Mouse (Mus musculus) testis, adult 2 months (tissue): Measurements from ENCODE around the gene Tmem169. TPM values are rescaled to one million over a fixed set of nuclear protein-coding genes. Genes with fewer than 3 reads are reported as not detected.
A peak's percentile ranks its signal among the peaks of the same experiment; 100 is the strongest.
"Not testable (repeated sequence)": the region's sequence is repeated elsewhere in the genome, so short reads cannot be mapped to it uniquely, and the experiment has no call there.

Experiments used
- H3K27ac ChIP-seq: fragments of 200-500 bp; 2 replicates; pipeline ENCODE4 v1.5.1; 2012; ENCODE audit warnings: low read depth, low read length; ENCODE audit not compliant: control insufficient read depth, insufficient read depth
- H3K27me3 ChIP-seq: fragments of 200-500 bp; 2 replicates; pipeline ENCODE4 v1.6.1; 2012; ENCODE audit warnings: mild to moderate bottlenecking, low read length, moderate library complexity; ENCODE audit not compliant: control insufficient read depth, insufficient read depth
- H3K36me3 ChIP-seq: fragments of 200-500 bp; 2 replicates; pipeline ENCODE4 v1.6.1; 2012; ENCODE audit warnings: mild to moderate bottlenecking, low read length; ENCODE audit not compliant: control insufficient read depth, insufficient read depth
- H3K4me1 ChIP-seq: fragments of 200-500 bp; 2 replicates; pipeline ENCODE4 v1.6.1; 2012; ENCODE audit warnings: low read length; ENCODE audit not compliant: control insufficient read depth, insufficient read depth
- H3K4me3 ChIP-seq: fragments of 200-500 bp; 2 replicates; pipeline ENCODE4 v1.5.1; 2012; ENCODE audit warnings: low read depth, mild to moderate bottlenecking, low read length, moderate library complexity, mixed read lengths; ENCODE audit not compliant: control insufficient read depth
- CTCF ChIP-seq: fragments of 200-500 bp; IDR thresholded peaks from 2 replicates; pipeline ENCODE4 v1.5.1; 2012; ENCODE audit warnings: low read depth, mild to moderate bottlenecking, inconsistent platforms, low read length, moderate library complexity; ENCODE audit not compliant: control insufficient read depth, insufficient read depth, insufficient replicate concordance
- POLR2A ChIP-seq: fragments of 200-500 bp; IDR thresholded peaks from 2 replicates; pipeline ENCODE4 v1.6.1; 2012; ENCODE audit warnings: low read depth, mild to moderate bottlenecking, inconsistent platforms, low read length, moderate library complexity; ENCODE audit not compliant: control insufficient read depth
- polyA plus RNA-seq: library from polyadenylated mRNA; depleted of rRNA; stranded (reverse); fragments of >200 nt; gene quantifications from 2 replicates; pipeline ENCODE4 v1.2.3, GENCODE M21; 2012

The Tmem169 gene
- polyA plus RNA-seq, 1 experiment: 0.17 TPM

DNA sequence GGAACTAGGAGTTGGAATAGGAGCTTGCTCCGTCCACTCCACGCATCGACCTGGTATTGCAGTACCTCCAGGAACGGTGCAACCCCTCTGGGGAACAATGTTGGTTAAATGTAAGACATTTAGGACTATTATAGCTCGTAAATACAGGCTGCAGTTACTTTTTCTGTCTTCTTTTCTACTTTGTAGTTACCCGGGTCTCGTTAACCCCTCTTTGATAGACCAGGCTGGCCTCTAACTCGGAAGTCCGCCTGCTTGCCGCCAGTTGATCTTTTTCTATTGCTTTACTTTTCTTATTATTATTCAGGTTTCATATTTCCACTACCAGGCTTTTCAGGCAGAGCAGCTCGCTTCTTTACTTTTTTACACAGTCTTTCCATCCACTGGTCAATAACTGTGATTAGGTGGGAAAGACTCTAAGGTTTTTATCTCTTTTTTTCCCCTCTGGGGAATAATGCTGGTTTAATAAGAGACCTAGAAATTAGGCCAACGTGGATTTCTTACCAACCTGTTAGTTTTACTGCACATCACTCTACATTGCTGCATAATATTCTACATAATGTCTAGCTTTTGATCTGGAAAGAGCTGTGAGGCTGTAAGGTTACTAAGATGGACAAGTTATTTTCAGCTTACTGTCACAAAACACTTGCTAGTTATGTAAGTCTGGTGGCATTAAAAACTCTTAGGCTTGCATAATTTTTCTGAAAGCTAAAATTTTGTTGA is 39.7 kb upstream of the Tmem169 start:
- Histone ChIP-seq H3K4me1 (no peaks in the 10 kb centered on the region; the same call in 1 of the 2 replicates), H3K27me3 (no peaks in the 10 kb centered on the region), H3K27ac (peak overlapping the region; percentile 52; the same call in 1 of the 2 replicates), H3K36me3 (no peaks in the 10 kb centered on the region), H3K4me3 (peak overlapping the region; percentile 91)
- TF ChIP-seq POLR2A: 0 out of 2 replicates have a peak, but pooled peaks have one; percentile 3
- no peak for TF ChIP-seq CTCF

DNA sequence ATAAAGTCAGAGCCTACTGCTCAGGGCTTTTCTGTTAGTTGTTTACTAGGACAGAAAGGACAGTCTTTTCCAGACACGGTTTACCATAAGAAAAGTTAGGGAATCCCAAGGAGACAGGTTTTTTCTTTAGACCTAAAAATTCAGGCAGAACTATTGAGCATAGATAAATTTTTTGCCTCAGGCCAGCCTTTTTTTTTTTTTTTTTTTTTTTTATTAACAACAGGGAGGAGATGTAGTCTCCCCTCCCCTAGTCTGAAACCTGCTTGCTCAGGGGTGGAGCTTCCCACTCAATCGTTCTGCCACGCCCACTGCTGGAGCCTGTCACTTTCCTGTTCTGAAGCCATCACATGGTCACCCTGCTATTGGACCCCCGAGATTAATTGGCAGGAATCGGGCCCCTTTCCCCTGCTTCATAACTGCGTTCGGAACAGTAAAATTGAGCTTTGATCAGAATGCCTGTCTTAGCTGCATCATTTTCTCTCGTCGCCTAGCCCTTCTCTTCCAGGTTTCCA is 35.9 kb upstream of the Tmem169 start:
- not testable (repeated sequence) for H3K27ac ChIP-seq, H3K4me3 ChIP-seq, H3K27me3 ChIP-seq

DNA sequence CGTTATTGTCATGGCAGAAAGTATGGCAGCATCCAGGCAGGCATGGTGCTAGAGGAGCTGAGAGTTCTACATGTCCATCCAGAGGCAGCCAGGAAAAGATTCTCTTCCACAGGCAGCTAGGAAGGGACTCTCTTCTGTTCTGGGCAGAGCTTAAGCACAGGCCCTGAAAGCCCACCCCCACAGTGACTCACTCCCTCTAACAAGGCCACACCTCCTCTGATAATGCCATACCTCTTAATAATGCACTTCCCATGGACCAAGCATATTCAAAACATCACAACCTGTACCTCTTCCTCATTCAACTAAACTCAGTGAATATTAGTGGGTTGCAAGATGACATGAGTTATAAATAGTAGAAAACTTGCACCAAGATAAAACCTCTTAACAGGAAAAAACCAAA is 32.4 kb upstream of the Tmem169 start:
- Histone ChIP-seq H3K4me3 (no peak overlapping the region), H3K27me3 (no peaks in the 10 kb centered on the region), H3K4me1 (peaks cover 10% of the 10 kb centered on the region), H3K36me3 (no peaks in the 10 kb centered on the region), H3K27ac (no peak overlapping the region)
- no peak for TF ChIP-seq CTCF
- TF ChIP-seq POLR2A: no peak

More for the DNA sequence above, 35.9 kb upstream of the Tmem169 start:
- H3K36me3 ChIP-seq, H3K4me1 ChIP-seq: not testable (repeated sequence)

DNA sequence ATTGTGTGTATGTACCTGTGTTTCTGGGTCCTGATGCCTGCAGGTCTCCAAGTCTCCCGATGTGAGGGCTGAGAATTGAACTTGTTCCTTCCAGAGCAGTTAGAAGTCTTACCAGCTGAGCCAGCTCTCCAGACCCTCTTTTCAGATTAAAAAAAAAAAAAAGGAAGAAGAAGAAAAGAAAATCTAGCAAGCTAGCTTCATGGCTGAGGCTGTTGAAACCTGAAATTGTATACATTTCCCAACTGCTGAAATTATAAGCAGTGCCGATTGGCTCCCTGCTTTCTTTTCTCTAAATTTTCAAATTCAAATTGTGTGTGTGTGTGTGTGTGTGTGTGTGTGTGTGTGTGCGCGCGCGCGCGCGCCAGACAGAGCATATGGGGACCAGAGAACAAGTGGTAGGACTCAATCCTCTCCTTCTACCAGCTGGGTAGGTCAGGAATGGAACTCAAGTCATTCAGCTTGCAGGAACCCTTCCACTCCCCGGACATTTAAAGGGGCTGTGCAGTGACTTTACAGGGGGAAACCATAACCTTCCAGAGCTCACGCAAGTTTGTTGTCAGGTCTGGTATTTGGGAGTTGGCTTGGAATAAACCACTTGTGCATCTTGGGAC is 30.2 kb upstream of the Tmem169 start:
- no peaks in the 10 kb centered on the region for H3K27me3 ChIP-seq
- no peaks in the 10 kb centered on the region for H3K36me3 ChIP-seq
- H3K4me1 ChIP-seq: peaks cover 10% of the 10 kb centered on the region
- TF ChIP-seq POLR2A (no peak), CTCF (no peak)
- no peak overlapping the region for H3K27ac ChIP-seq
- H3K4me3 ChIP-seq: no peak overlapping the region

DNA sequence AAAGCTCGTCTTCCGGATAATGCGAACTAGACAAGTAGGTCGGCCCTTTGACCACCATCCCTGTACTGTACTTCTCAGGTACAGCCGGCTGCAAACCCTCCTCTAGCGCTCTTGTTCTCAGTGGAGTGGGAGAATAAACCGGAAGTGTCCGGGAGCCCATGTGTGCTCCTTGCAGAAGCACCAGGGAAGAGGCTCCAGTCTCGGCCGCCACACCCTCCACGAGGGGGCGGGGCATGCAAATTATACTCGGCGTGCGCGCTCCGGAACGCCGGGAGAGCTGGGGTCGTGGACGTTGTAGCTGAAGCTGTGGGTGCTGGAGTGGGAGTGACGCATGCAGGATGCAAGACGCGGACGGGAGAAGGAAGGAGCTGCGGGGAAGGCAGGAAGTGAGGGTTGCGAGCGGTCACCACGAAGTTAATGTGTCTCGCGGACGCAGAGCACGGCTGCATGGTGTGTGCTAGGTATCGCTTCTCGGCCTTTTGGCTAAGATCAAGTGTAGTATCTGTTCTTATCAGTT is 29.6 kb upstream of the Tmem169 start:
- Histone ChIP-seq H3K4me3 (peak overlapping the region; percentile 88), H3K27ac (peak overlapping the region; percentile 93), H3K27me3 (no peaks in the 10 kb centered on the region), H3K4me1 (peaks cover 10% of the 10 kb centered on the region), H3K36me3 (no peaks in the 10 kb centered on the region)
- peak; percentile 96 for TF ChIP-seq POLR2A
- TF ChIP-seq CTCF: no peak; the same call in 1 of the 2 replicates

DNA sequence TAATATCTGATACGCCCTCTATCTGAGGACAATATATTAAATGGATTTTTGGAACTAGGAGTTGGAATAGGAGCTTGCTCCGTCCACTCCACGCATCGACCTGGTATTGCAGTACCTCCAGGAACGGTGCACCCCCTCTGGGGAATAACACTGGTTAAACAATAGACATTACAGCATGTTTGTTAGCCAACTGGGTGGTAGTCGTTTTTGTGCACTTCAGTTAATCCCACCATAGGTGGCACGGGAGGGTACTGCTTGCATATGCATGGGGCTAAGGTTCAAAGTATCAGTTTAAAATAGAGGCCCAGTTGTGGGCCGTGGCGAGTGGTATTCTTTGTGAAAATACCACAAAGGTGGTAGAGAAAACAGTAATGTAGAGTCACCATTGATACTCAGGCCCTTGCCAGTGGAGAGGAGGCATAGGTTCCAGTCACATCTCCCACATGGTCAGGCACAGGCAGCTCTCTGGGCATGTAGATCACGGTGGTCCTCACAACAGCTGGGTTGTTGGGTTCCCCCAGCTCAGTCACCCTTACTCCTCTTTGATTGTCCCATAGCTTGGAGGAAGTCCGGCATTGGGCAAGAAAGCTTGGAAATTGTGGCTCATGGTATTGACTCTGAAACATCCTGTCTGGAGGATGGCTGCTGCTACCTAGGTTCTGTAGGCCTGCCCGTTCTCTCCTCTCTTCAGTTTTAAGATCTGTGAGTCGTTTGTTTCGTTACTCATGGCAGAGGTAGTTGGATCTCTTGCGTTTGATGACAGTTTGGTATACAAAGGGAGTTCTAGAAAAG is 28.9 kb upstream of the Tmem169 start:
- Histone ChIP-seq H3K27me3 (no peaks in the 10 kb centered on the region), H3K27ac (peak overlapping the region; percentile 24), H3K36me3 (no peaks in the 10 kb centered on the region), H3K4me1 (peaks cover 10% of the 10 kb centered on the region), H3K4me3 (no peak overlapping the region; the same call in 1 of the 2 replicates)
- TF ChIP-seq POLR2A: no peak
- no peak for TF ChIP-seq CTCF

DNA sequence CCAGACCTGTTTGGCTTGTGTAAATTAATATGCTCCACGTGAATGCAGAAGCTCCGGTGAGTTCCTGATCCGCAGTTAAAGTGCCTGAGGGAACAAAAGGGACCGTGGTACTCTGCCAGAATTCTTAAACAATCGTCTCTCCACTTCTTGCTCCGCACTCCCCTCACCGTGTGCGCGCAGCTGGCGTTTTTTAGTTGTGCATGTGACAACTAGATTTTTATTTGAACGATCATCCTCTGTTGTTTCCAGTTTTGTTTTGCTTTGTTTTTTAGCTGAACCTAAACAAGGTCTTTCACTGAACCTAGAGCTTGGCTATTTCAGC is 28.4 kb upstream of the Tmem169 start:
- TF ChIP-seq POLR2A (no peak), CTCF (no peak)
- H3K36me3 ChIP-seq: no peaks in the 10 kb centered on the region
- no peak overlapping the region for H3K27ac ChIP-seq
- H3K4me3 ChIP-seq: no peak overlapping the region
- no peaks in the 10 kb centered on the region for H3K27me3 ChIP-seq
- H3K4me1 ChIP-seq: peaks cover 10% of the 10 kb centered on the region
